Mouse (Mus musculus) ES-E14 (cell line): ENCODE data around the gene Stt3a.

Experiments
- CHD2 ChIP-seq: IDR thresholded peaks from 2 replicates; pipeline ENCODE4 v1.6.1; 2014; ENCODE audit warnings: mild to moderate bottlenecking, low read depth, low read length, inconsistent platforms
- HCFC1 ChIP-seq: IDR thresholded peaks from 2 replicates; pipeline ENCODE4 v1.6.1; 2012; ENCODE audit warnings: low read length, inconsistent platforms, borderline replicate concordance; ENCODE audit not compliant: insufficient read depth
- MAFK ChIP-seq: IDR thresholded peaks from 2 replicates; pipeline ENCODE4 v1.6.1; 2014; ENCODE audit warnings: mild to moderate bottlenecking, low read depth, low read length, inconsistent platforms; ENCODE audit not compliant: insufficient read depth
- ZC3H11A ChIP-seq: IDR thresholded peaks from 2 replicates; pipeline ENCODE4 v1.6.1; 2012; ENCODE audit warnings: low read depth, mild to moderate bottlenecking, inconsistent platforms, low read length, borderline replicate concordance
- ZNF384 ChIP-seq: IDR thresholded peaks from 2 replicates; pipeline ENCODE4 v1.6.1; 2012; ENCODE audit warnings: low read depth, low read length, inconsistent platforms

- TF ChIP-seq CHD2 (no peak), MAFK (no peak), HCFC1 (no peak), ZNF384 (no peak), ZC3H11A (no peak)
Observed at GRCm38 (mm10) chr9:36801961-36802360, 34.5 kb upstream of the Stt3a start.
